In the genomic region with DNA sequence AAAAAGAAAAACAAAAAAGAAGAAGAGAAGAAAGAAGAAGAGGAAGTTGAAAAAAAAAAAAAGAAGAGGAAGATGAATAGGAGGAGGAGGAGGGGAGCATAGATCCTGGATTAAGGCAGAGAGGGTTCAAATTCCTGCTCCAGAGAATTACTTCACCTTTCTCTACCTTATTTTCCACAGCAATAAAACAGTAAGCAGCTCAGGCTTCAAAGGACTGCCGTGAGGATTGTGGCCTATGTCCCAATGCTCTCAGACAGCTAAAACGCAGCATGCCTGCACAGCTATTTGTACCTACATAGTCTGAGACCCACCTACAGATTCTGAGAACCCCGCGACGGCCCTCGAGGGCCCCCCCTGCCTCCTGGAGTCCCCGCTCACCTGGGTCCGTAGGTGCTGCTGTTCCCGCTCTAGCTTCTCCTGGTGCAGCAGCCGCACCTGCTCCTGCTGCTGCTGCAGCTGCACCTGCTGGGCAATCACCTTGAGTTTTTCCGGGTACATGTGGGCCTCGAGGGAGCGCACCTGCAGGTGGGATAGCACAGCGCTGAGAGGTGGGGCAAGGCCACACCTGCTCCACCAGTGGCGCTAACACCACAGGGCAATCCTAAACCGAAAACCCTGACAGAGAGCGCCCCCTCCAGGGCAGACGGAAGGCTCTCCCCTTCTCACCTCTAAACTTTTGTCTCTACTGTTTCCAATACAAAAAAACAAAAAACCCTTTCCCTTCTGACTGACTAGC, we compare ENCODE assay signal across 11 mouse cellular contexts. TPM values are rescaled to one million over a fixed set of nuclear protein-coding genes. Genes with fewer than 3 reads are reported as not detected.
A peak's percentile ranks its signal among the peaks of the same experiment; 100 is the strongest.
DNase-seq lines count a peak whose midpoint lies in the region; TF ChIP-seq lines count a peak whose summit lies in the region.
"Had no signal": no experiment of that assay in that cellular context is flagged by ENCODE, and none has a peak within 500 bp of the region (broad histone marks: within the 10 kb centered on the region; RNA-seq: fewer than 3 reads in every experiment).

No protein-coding gene starts in this region.

- H3K4me3 ChIP-seq in heart, adult 2 months: no peak overlapping the region
- H3K4me3 ChIP-seq in spleen, adult 2 months (ENCODE audit: extremely low read depth, insufficient read depth, insufficient read length): no peak overlapping the region
- H3K4me3 ChIP-seq: myocyte had no signal

- peaks cover 2% of the 10 kb centered on the region; the same call in 1 of the 2 replicates for H3K4me1 ChIP-seq in heart, adult 2 months (ENCODE audit: control insufficient read depth, insufficient read depth, low read length)
- peaks cover 3% of the 10 kb centered on the region for H3K4me1 ChIP-seq in spleen, adult 2 months (ENCODE audit: control insufficient read depth, insufficient read depth, insufficient read length)

- no peaks in the 10 kb centered on the region for H3K36me3 ChIP-seq in heart, adult 2 months (ENCODE audit: control insufficient read depth, insufficient read depth, low read length)
- peaks cover 14% of the 10 kb centered on the region for H3K36me3 ChIP-seq in spleen, adult 2 months (ENCODE audit: control insufficient read depth, insufficient read depth, low read length)

- intact Hi-C loops in heart, adult 2 months (cut with DNase I): no loop called here
- intact Hi-C loops in heart, postnatal 25 days (cut with DNase I): no loop called here

- no peak for TF ChIP-seq POLR2A in heart, adult 2 months (IDR thresholded peaks at IDR 0.05; ENCODE audit: insufficient read depth, low read depth, low read length)
- TF ChIP-seq POLR2A in spleen, adult 2 months (IDR thresholded peaks at IDR 0.05; ENCODE audit: low read depth, low read length): no peak

- no peak for DNase-seq in heart, adult 2 months
- no peak for DNase-seq in heart, postnatal 25 days (ENCODE audit: low spot score)
- DNase-seq in spleen, adult 2 months (ENCODE audit: low read depth in 1 of 2, low spot score in 2 of 2): no peak
- DNase-seq in spleen, adult 12 weeks (ENCODE audit: low spot score): no peak
- DNase-seq in induced T-regulatory cell, adult 2 months (ENCODE audit: low read depth): peak; percentile 52
- DNase-seq in testis, postnatal 14 days (ENCODE audit: low spot score): peak; percentile 51
- no peak for DNase-seq in right cerebral cortex, postnatal 36 days (ENCODE audit: low spot score in 2 of 2)
- no peak for DNase-seq in ovary, adult 18-20 months (ENCODE audit: low spot score)
- DNase-seq: kidney, postnatal 10 days; layer of hippocampus, postnatal 36 days had no signal

- TF ChIP-seq EP300 in heart, adult 2 months (IDR thresholded peaks at IDR 0.05; ENCODE audit: insufficient read depth, low read depth, low read length): no peak

- H3K79me2 ChIP-seq in heart, adult 2 months (replicated peaks; ENCODE audit: control insufficient read depth, insufficient read depth, low read length): no peaks in the 10 kb centered on the region; the same call in 1 of the 2 replicates

- peak; percentile 19; the same call in 1 of the 2 replicates for TF ChIP-seq CTCF in heart, adult 2 months (IDR thresholded peaks at IDR 0.05)
- 0 out of 2 replicates have a peak, but pooled peaks have one; percentile 1 for TF ChIP-seq CTCF in spleen, adult 2 months (IDR thresholded peaks at IDR 0.05; ENCODE audit: extremely low read depth, insufficient read depth, insufficient read length, insufficient replicate concordance)

- no peak overlapping the region for H3K9ac ChIP-seq in heart, adult 2 months (ENCODE audit: low read depth, low read length)

- H3K27me3 ChIP-seq in heart, adult 2 months (ENCODE audit: control insufficient read depth, insufficient read depth, low read length): no peaks in the 10 kb centered on the region
- no peaks in the 10 kb centered on the region for H3K27me3 ChIP-seq in spleen, adult 2 months (ENCODE audit: control insufficient read depth, insufficient read depth, low read length)

- H3K27ac ChIP-seq in heart, adult 2 months: no peak overlapping the region
- no peak overlapping the region for H3K27ac ChIP-seq in spleen, adult 2 months (ENCODE audit: insufficient read depth, low read length)

- WGBS in heart, adult 2 months: 93% methylated on average over 18 of the region's 18 CpGs
- WGBS in spleen, adult 2 months: 89% methylated on average over 18 of the region's 18 CpGs

RNA-seq across cellular contexts. Expression of a gene that starts 7.5 kb away (rescaled TPM):
- total RNA-seq in heart, adult 2 months (2021): 100 to 1,000 TPM; 771 to 870 TPM
- polyA plus RNA-seq in heart, adult 2 months (2012; rRNA removed): 276 and 575 TPM in 2 replicates
- total RNA-seq in heart, postnatal 25 days (2021): 1,000 to 10,000 TPM; 1,004 to 1,109 TPM
- polyA plus RNA-seq in spleen, adult 2 months (2012; rRNA removed): 0.53 and 0.68 TPM in 2 replicates

RNA-seq across cellular contexts. Expression of a gene that starts 10.5 kb away (rescaled TPM):
- 1 to 10 TPM; 3.2 to 3.4 TPM for total RNA-seq in heart, adult 2 months (2021)
- 2.4 and 2.9 TPM in 2 replicates for polyA plus RNA-seq in heart, adult 2 months (2012; rRNA removed)
- 1 to 10 TPM; 3.5 to 4.2 TPM for total RNA-seq in heart, postnatal 25 days (2021)
- polyA plus RNA-seq in spleen, adult 2 months (2012; rRNA removed): 5.6 and 8.7 TPM in 2 replicates

RNA-seq across cellular contexts. Expression of a gene that starts 45.4 kb away (rescaled TPM):
- 10 to 100 TPM; 10.0 to 11.1 TPM for total RNA-seq in heart, adult 2 months (2021)
- polyA plus RNA-seq in heart, adult 2 months (2012; rRNA removed): 17.3 and 23.8 TPM in 2 replicates
- total RNA-seq in heart, postnatal 25 days (2021): 10 to 100 TPM; 16.6 to 20.3 TPM
- 11.9 and 14.1 TPM in 2 replicates for polyA plus RNA-seq in spleen, adult 2 months (2012; rRNA removed)

Comparison
In these comparisons a context has a peak if more than half of its experiments do, and no peak if none do; other contexts are left out.
1. DNase-seq: peak in induced T-regulatory cell, adult 2 months (single experiment) and testis, postnatal 14 days (single experiment); none in heart, adult 2 months (0 of 2), heart, postnatal 25 days (single experiment), spleen, adult 2 months (0 of 2), spleen, adult 12 weeks (single experiment), right cerebral cortex, postnatal 36 days (0 of 2) and ovary, adult 18-20 months (single experiment).